Mouse (Mus musculus) hindbrain, postnatal 0 days (tissue): ENCODE data around the gene Trmt112. TPM values are rescaled to one million over a fixed set of nuclear protein-coding genes. Genes with fewer than 3 reads are reported as not detected.
A peak's percentile ranks its signal among the peaks of the same experiment; 100 is the strongest.

Experiments
- ATAC-seq: fragments of 200-750 bp; cut with Nextera tagmentation; 2 replicates; pipeline ENCODE4 v1.8.0; 2017; ENCODE audit warnings: mild to moderate bottlenecking, moderate TSS enrichment, moderate library complexity
- DNase-seq: peaks from one replicate; pipeline ENCODE4 v3.0.0-alpha.2; 2015; ENCODE audit warnings: low spot score
- H3K27ac ChIP-seq: fragments of 300-500 bp; sonication (generic); 2 replicates; pipeline ENCODE4 v1.5.1; 2014; ENCODE audit warnings: mild to moderate bottlenecking
- H3K27me3 ChIP-seq: fragments of 300-500 bp; sonication (generic); 2 replicates; pipeline ENCODE4 v1.6.1; 2014; ENCODE audit warnings: low read length, mixed read lengths; ENCODE audit not compliant: insufficient read depth
- H3K36me3 ChIP-seq: fragments of 300-500 bp; sonication (generic); 2 replicates; pipeline ENCODE4 v1.6.1; 2014; ENCODE audit warnings: low read length, mixed read lengths; ENCODE audit not compliant: insufficient read depth
- H3K4me1 ChIP-seq: fragments of 300-500 bp; sonication (generic); 2 replicates; pipeline ENCODE4 v1.6.1; 2014; ENCODE audit warnings: antibody characterized with exemption, low read length, mixed read lengths; ENCODE audit not compliant: insufficient read depth
- H3K4me2 ChIP-seq: fragments of 300-500 bp; sonication (generic); 2 replicates; pipeline ENCODE4 v1.6.1; 2014; ENCODE audit warnings: low read depth, mild to moderate bottlenecking, low read length, moderate library complexity, mixed read lengths
- H3K4me3 ChIP-seq: fragments of 300-500 bp; sonication (generic); 2 replicates; pipeline ENCODE4 v1.5.1; 2014; ENCODE audit warnings: low read length
- H3K9ac ChIP-seq: fragments of 300-500 bp; sonication (generic); replicated peaks from 2 replicates; pipeline ENCODE4 v1.6.1; 2014; ENCODE audit warnings: mild to moderate bottlenecking, low read length, moderate library complexity, mixed read lengths
- H3K9me3 ChIP-seq: fragments of 300-500 bp; sonication (generic); 2 replicates; pipeline ENCODE4 v1.6.1; 2016; ENCODE audit warnings: low read length, mixed read lengths
- CTCF ChIP-seq: IDR thresholded peaks from 2 replicates; pipeline ENCODE4 v1.5.1; 2016; ENCODE audit warnings: antibody characterized with exemption, control low read depth, low read depth
- WGBS: fragments of 180-500 bp; shearing (Covaris S2); extraction: QIAGEN DNeasy Blood & Tissue Kit; methylation state at CpG from one replicate; pipeline ENCODE4 v1.1.7; 2014; 5-methylcytosine and 5-hydroxymethylcytosine counted together
- microRNA-seq, 2 experiments: library from miRNA; unstranded; fragments of <30 nt; microRNA quantifications; one replicate each; pipeline ENCODE4; 2016
- polyA plus RNA-seq: library from polyadenylated mRNA; unstranded; fragments of >200 nt; fragmentation: Nextera tagmentation; extraction: Ambion mirVana; gene quantifications from 2 replicates; pipeline ENCODE4 v1.2.1, GENCODE M21; 2015
- total RNA-seq: library from RNA; depleted of rRNA; stranded (reverse); fragments of >200 nt; gene quantifications from 2 replicates; pipeline ENCODE4 v1.2.3, GENCODE M21; 2014; rRNA removed

The Trmt112 gene
- total and polyA plus RNA-seq, 2 experiments from 2014 or later = 61.7 to 111 TPM

DNA sequence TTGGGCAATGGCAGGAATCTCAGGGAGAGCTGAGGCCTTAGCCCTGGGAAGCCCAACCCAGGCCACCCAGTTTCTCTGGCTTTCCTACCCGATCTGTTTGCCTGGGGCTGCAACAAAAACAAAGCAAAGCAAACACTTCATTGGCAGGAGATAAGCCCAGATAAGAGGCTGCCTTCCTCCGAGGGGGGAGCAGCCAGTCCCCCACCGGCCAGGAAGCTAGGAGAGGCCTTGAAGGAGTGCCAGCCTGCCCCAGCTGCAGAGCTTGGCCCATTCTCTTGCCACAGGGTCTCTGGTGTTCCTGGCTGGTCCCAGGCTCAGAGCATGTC lies 43.2 kb downstream of the Trmt112 start:
- Histone ChIP-seq H3K27me3 (no peaks in the 10 kb centered on the region), H3K27ac (peak overlapping the region; percentile 91; the same call in 1 of the 2 replicates), H3K9me3 (no peaks in the 10 kb centered on the region), H3K4me1 (peaks cover 14% of the 10 kb centered on the region), H3K4me3 (peak overlapping the region; percentile 61; the same call in 1 of the 2 replicates), H3K4me2 (peak overlapping the region; percentile 99), H3K9ac (peak overlapping the region; percentile 59; the same call in 1 of the 2 replicates), H3K36me3 (0 out of 2 replicates have a peak, but pooled peaks cover 4% of the 10 kb centered on the region)
- DNase-seq (no peak), ATAC-seq (no peak)
- WGBS = 15% methylated on average over 3 of the region's 3 CpGs
- no peak for TF ChIP-seq CTCF

DNA sequence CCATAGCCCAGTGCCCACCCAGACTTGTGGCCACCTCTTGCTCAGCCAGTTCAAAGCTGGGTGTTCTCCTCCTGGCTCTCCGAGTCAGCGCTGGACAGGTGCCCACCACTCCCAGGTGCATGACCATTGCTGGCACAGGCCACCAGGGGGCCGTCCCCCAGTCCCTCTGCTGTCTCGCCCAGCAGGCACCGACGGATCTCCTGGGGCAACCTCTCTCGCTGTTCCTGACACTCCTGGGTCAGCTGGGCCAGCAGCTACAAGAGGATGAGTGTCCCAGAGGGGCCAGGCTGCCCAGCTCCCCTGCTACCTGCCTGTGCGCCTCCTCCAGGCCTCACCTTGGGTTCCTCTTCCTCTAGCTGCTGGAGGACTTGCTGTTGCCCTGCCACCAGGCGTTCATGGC lies 44.5 kb downstream of the Trmt112 start:
- Histone ChIP-seq H3K4me2 (no peak overlapping the region), H3K4me1 (peaks cover 14% of the 10 kb centered on the region), H3K4me3 (no peak overlapping the region), H3K9me3 (no peaks in the 10 kb centered on the region), H3K27ac (no peak overlapping the region), H3K27me3 (no peaks in the 10 kb centered on the region), H3K9ac (no peak overlapping the region), H3K36me3 (0 out of 2 replicates have a peak, but pooled peaks cover 4% of the 10 kb centered on the region)
- ATAC-seq (no peak), DNase-seq (no peak)
- peak; percentile 42 for TF ChIP-seq CTCF
- WGBS = 53% methylated on average over 9 of the region's 9 CpGs

DNA sequence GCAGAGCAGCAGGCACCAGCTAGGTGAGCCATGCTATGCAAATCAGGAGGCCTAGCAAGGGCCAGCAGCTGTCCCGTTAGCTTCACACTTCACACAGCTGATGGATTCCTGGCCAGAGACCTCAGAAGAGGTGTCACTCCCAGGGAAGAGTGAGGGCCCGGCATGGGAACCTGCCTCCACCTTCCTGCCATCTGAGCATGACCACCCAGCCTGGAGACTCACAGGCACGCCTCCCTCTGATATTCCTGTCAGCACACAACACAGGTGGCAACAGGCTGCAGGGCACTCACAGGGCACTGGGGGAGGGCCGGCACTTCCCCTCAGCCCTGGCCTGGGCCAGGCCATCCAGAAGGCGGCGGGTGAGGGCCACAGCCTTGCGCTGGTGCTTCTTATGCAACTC lies 45.9 kb downstream of the Trmt112 start:
- DNase-seq (no peak), ATAC-seq (no peak)
- Histone ChIP-seq H3K4me3 (no peak overlapping the region), H3K36me3 (0 out of 2 replicates have a peak, but pooled peaks cover 4% of the 10 kb centered on the region), H3K27ac (no peak overlapping the region), H3K4me1 (peaks cover 14% of the 10 kb centered on the region), H3K27me3 (no peaks in the 10 kb centered on the region), H3K4me2 (no peak overlapping the region), H3K9me3 (no peaks in the 10 kb centered on the region), H3K9ac (no peak overlapping the region)
- 81% methylated on average over 7 of the region's 7 CpGs for WGBS
- TF ChIP-seq CTCF = no peak

DNA sequence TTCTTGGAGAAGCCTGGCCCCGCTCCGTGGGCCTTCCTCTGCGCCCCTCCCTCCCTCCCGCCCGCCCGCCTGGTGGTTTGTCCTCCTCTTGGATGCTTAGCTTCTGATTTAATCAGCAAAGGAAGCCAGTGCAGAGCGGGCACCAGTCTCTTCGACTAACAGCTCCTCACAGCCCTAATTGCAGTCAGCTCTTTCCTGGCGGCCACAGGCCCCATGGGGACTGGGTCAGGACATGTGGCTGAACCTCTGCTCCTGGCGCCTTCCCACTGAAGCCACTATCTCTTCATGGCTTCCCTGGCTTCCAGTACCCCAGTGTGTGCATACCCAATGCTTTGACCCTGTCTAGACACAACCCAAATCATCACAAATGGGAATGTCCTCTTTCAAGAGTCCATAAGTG lies 47.0 kb downstream of the Trmt112 start:
- 86% methylated on average over 10 of the region's 10 CpGs for WGBS
- Histone ChIP-seq H3K9ac (no peak overlapping the region), H3K4me2 (no peak overlapping the region), H3K27ac (no peak overlapping the region), H3K27me3 (no peaks in the 10 kb centered on the region), H3K4me1 (peaks cover 14% of the 10 kb centered on the region), H3K4me3 (no peak overlapping the region), H3K36me3 (0 out of 2 replicates have a peak, but pooled peaks cover 4% of the 10 kb centered on the region), H3K9me3 (no peaks in the 10 kb centered on the region)
- ATAC-seq = no peak
- no peak for DNase-seq
- TF ChIP-seq CTCF = no peak

Small RNA genes within 50 kb of the gene (microRNA-seq; reads per million reads assigned to microRNA genes)
- 1.8 to 2.6 reads per million in 2 experiments for gene Mir6990

Other genes with a start within 250 kb of the Trmt112 start
- 26.0 and 27.7 TPM in 2 replicates for gene Rps6ka4, start 69.1 kb upstream of the Trmt112 start, total RNA-seq
- 19.5 and 22.1 TPM in 2 replicates for gene Rps6ka4, start 69.1 kb upstream of the Trmt112 start, polyA plus RNA-seq
- gene Ccdc88b, start 51.5 kb upstream of the Trmt112 start, total RNA-seq = 1.8 and 2.2 TPM in 2 replicates
- 1.2 and 1.5 TPM in 2 replicates for gene Ccdc88b, start 51.5 kb upstream of the Trmt112 start, polyA plus RNA-seq
- 184 and 228 TPM in 2 replicates for gene Prdx5, start 408 bp downstream of the Trmt112 start, total RNA-seq
- 587 and 589 TPM in 2 replicates for gene Prdx5, start 408 bp downstream of the Trmt112 start, polyA plus RNA-seq
- gene Esrra, start 12.1 kb downstream of the Trmt112 start, total RNA-seq = 47.0 and 61.6 TPM in 2 replicates
- 11.8 and 12.3 TPM in 2 replicates for gene Esrra, start 12.1 kb downstream of the Trmt112 start, polyA plus RNA-seq
- 2.0 TPM in 1 of 2 replicates, not detected in the other for gene Catsperz, start 15.7 kb downstream of the Trmt112 start, total RNA-seq
- 2.9 and 3.7 TPM in 2 replicates for gene Catsperz, start 15.7 kb downstream of the Trmt112 start, polyA plus RNA-seq
- gene Kcnk4, start 24.8 kb downstream of the Trmt112 start, total RNA-seq = 13.3 and 17.6 TPM in 2 replicates
- 15.9 and 21.7 TPM in 2 replicates for gene Kcnk4, start 24.8 kb downstream of the Trmt112 start, polyA plus RNA-seq
- 58.2 and 67.0 TPM in 2 replicates for gene Bad, start 32.2 kb downstream of the Trmt112 start, total RNA-seq
- gene Bad, start 32.2 kb downstream of the Trmt112 start, polyA plus RNA-seq = 86.6 and 88.0 TPM in 2 replicates
- gene Gpr137, start 32.8 kb downstream of the Trmt112 start, total RNA-seq = 122 and 129 TPM in 2 replicates
- gene Gpr137, start 32.8 kb downstream of the Trmt112 start, polyA plus RNA-seq = 65.6 and 68.7 TPM in 2 replicates
- gene Ppp1r14b, start 65.3 kb downstream of the Trmt112 start, total RNA-seq = 150 and 155 TPM in 2 replicates
- 198 and 210 TPM in 2 replicates for gene Ppp1r14b, start 65.3 kb downstream of the Trmt112 start, polyA plus RNA-seq
- gene Plcb3, start 66.8 kb downstream of the Trmt112 start, total RNA-seq = 18.5 and 23.1 TPM in 2 replicates
- gene Plcb3, start 66.8 kb downstream of the Trmt112 start, polyA plus RNA-seq = 11.1 and 14.4 TPM in 2 replicates
- 8.3 and 29.2 TPM in 2 replicates for gene Fkbp2, start 70.8 kb downstream of the Trmt112 start, total RNA-seq
- gene Fkbp2, start 70.8 kb downstream of the Trmt112 start, polyA plus RNA-seq = 169 and 177 TPM in 2 replicates
- gene Vegfb, start 78.0 kb downstream of the Trmt112 start, total RNA-seq = 40.5 and 40.9 TPM in 2 replicates
- 90.8 and 92.3 TPM in 2 replicates for gene Vegfb, start 78.0 kb downstream of the Trmt112 start, polyA plus RNA-seq
- 13.5 and 28.3 TPM in 2 replicates for gene Dnajc4, start 82.9 kb downstream of the Trmt112 start, total RNA-seq
- 25.6 and 29.5 TPM in 2 replicates for gene Dnajc4, start 82.9 kb downstream of the Trmt112 start, polyA plus RNA-seq
- 17.4 and 19.7 TPM in 2 replicates for gene Nudt22, start 86.4 kb downstream of the Trmt112 start, total RNA-seq
- 20.8 and 23.1 TPM in 2 replicates for gene Nudt22, start 86.4 kb downstream of the Trmt112 start, polyA plus RNA-seq
- 31.1 and 33.0 TPM in 2 replicates for gene Trpt1, start 86.4 kb downstream of the Trmt112 start, total RNA-seq
- gene Trpt1, start 86.4 kb downstream of the Trmt112 start, polyA plus RNA-seq = 22.9 and 23.5 TPM in 2 replicates
- 4.0 and 7.5 TPM in 2 replicates for gene Fermt3, start 109.8 kb downstream of the Trmt112 start, total RNA-seq
- 3.5 and 4.0 TPM in 2 replicates for gene Fermt3, start 109.8 kb downstream of the Trmt112 start, polyA plus RNA-seq
- gene Stip1, start 130.3 kb downstream of the Trmt112 start, total RNA-seq = 87.3 and 89.0 TPM in 2 replicates
- 146 and 151 TPM in 2 replicates for gene Stip1, start 130.3 kb downstream of the Trmt112 start, polyA plus RNA-seq
- gene Macrod1, start 147.1 kb downstream of the Trmt112 start, total RNA-seq = 4.8 and 9.5 TPM in 2 replicates
- gene Macrod1, start 147.1 kb downstream of the Trmt112 start, polyA plus RNA-seq = 6.5 and 6.7 TPM in 2 replicates
- gene Flrt1, start 196.0 kb downstream of the Trmt112 start, total RNA-seq = 8.4 and 10.1 TPM in 2 replicates
- gene Flrt1, start 196.0 kb downstream of the Trmt112 start, polyA plus RNA-seq = 7.8 and 8.1 TPM in 2 replicates